Mouse (Mus musculus) CH12.LX (cell line): ENCODE results near the gene Rab6a. TPM values are rescaled to one million over a fixed set of nuclear protein-coding genes. Genes with fewer than 3 reads are reported as not detected.

Experiments used
- DNase-seq: peaks from one replicate; pipeline ENCODE4 v3.0.0-alpha.2; 2013; ENCODE audit errors: extremely low read depth
- H3K27ac ChIP-seq: 2 replicates; pipeline ENCODE4 v1.5.1; 2012; ENCODE audit warnings: low read depth, mild to moderate bottlenecking, control low read depth, moderate library complexity; ENCODE audit not compliant: insufficient read depth
- H3K27me3 ChIP-seq: replicated peaks from 2 replicates; pipeline ENCODE3; 2012; ENCODE audit warnings: inconsistent platforms
- H3K36me3 ChIP-seq, 2 experiments: replicated peaks in 1 of 2; 2 replicates each; pipeline versions ENCODE3 to v1.6.1; 2012; ENCODE audit warnings: inconsistent platforms in 1 of 2, low read length in 1 of 2, mild to moderate bottlenecking in 1 of 2, mixed read lengths in 1 of 2, moderate library complexity in 1 of 2; ENCODE audit not compliant: control insufficient read depth in 1 of 2, insufficient read depth in 1 of 2
- H3K4me1 ChIP-seq, 2 experiments: 2 replicates each; pipeline ENCODE4 v1.6.1; 2012; ENCODE audit warnings: inconsistent platforms in 1 of 2, moderate library complexity in 1 of 2; ENCODE audit not compliant: insufficient read depth in 2 of 2, control insufficient read depth in 1 of 2
- H3K4me2 ChIP-seq: 2 replicates; pipeline ENCODE4 v1.6.1; 2012; ENCODE audit warnings: low read depth, mild to moderate bottlenecking, control low read depth; ENCODE audit not compliant: poor library complexity, insufficient read depth, severe bottlenecking
- H3K4me3 ChIP-seq, 3 experiments: fragments of 150-350 bp in 1 of 3; sonication (generic) in 1 of 3; replicated peaks in 1 of 3; 2 replicates each; pipeline versions ENCODE3 to v1.5.1; 2011 to 2012; ENCODE audit warnings: low read depth in 2 of 3, low read length in 2 of 3, mild to moderate bottlenecking in 2 of 3, moderate library complexity in 2 of 3, control low read depth in 1 of 3, improper control_type of control experiment in 1 of 3, inconsistent platforms in 1 of 3, mixed read lengths in 1 of 3; ENCODE audit not compliant: poor library complexity in 1 of 3
- H3K79me2 ChIP-seq: replicated peaks from 2 replicates; pipeline ENCODE4 v1.6.1; 2012; ENCODE audit warnings: mild to moderate bottlenecking, moderate library complexity; ENCODE audit not compliant: control insufficient read depth, poor library complexity, insufficient read depth, severe bottlenecking; ENCODE audit errors: extremely low read depth
- H3K9ac ChIP-seq: 2 replicates; pipeline ENCODE4 v1.6.1; 2012; ENCODE audit warnings: low read depth, mild to moderate bottlenecking, control low read depth, moderate library complexity; ENCODE audit not compliant: insufficient read depth
- H3K9me3 ChIP-seq: replicated peaks from 2 replicates; pipeline ENCODE3; 2012; ENCODE audit warnings: low read length, inconsistent platforms, mixed read lengths
- BHLHE40 ChIP-seq: IDR thresholded peaks from 2 replicates; pipeline ENCODE4 v1.6.1; 2011; ENCODE audit warnings: mild to moderate bottlenecking, low read depth, low read length, improper control_type of control experiment
- CHD1 ChIP-seq: IDR thresholded peaks from 2 replicates; pipeline ENCODE4 v1.6.1; 2012; ENCODE audit warnings: low read depth, low read length, improper control_type of control experiment, inconsistent platforms
- E2F4 ChIP-seq: IDR thresholded peaks from 2 replicates; pipeline ENCODE4 v1.6.1; 2011; ENCODE audit warnings: low read depth, low read length, improper control_type of control experiment; ENCODE audit not compliant: insufficient replicate concordance
- ELF1 ChIP-seq: IDR thresholded peaks from 2 replicates; pipeline ENCODE4 v1.6.1; 2014; ENCODE audit warnings: low read depth, mild to moderate bottlenecking, inconsistent platforms, low read length, improper control_type of control experiment
- EP300 ChIP-seq: IDR thresholded peaks from 2 replicates; pipeline ENCODE4 v1.6.1; 2011; ENCODE audit warnings: low read length, improper control_type of control experiment
- GABPA ChIP-seq: IDR thresholded peaks from 2 replicates; pipeline ENCODE4 v1.6.1; 2012; ENCODE audit warnings: low read depth, low read length, improper control_type of control experiment, inconsistent platforms; ENCODE audit not compliant: insufficient replicate concordance
- IRF4 ChIP-seq: IDR thresholded peaks from 2 replicates; pipeline ENCODE4 v1.6.1; 2014; ENCODE audit warnings: low read depth, mild to moderate bottlenecking, inconsistent platforms, low read length, improper control_type of control experiment
- JUN ChIP-seq: IDR thresholded peaks from 2 replicates; pipeline ENCODE4 v1.6.1; 2011; ENCODE audit warnings: low read depth, mild to moderate bottlenecking, low read length, improper control_type of control experiment, moderate library complexity; ENCODE audit not compliant: insufficient read depth
- JUND ChIP-seq: conservative IDR thresholded peaks from 2 replicates; pipeline ENCODE4 v1.6.1; 2011; ENCODE audit warnings: low read depth, low read length, improper control_type of control experiment
- KAT2A ChIP-seq: IDR thresholded peaks from 2 replicates; pipeline ENCODE4 v1.6.1; 2012; ENCODE audit warnings: low read length, improper control_type of control experiment, inconsistent platforms; ENCODE audit not compliant: insufficient replicate concordance
- MAFK ChIP-seq: IDR thresholded peaks from 2 replicates; pipeline ENCODE4 v1.6.1; 2011; ENCODE audit warnings: low read length, improper control_type of control experiment; ENCODE audit not compliant: insufficient replicate concordance
- MAX ChIP-seq: IDR thresholded peaks from 2 replicates; pipeline ENCODE4 v1.6.1; 2011; ENCODE audit warnings: low read length, improper control_type of control experiment
- MAZ ChIP-seq: IDR thresholded peaks from 2 replicates; pipeline ENCODE4 v1.6.1; 2012; ENCODE audit warnings: low read depth, mild to moderate bottlenecking, inconsistent platforms, low read length, improper control_type of control experiment, moderate library complexity
- MEF2A ChIP-seq: IDR thresholded peaks from 2 replicates; pipeline ENCODE4 v1.6.1; 2014; ENCODE audit warnings: low read depth, mild to moderate bottlenecking, inconsistent platforms, low read length, improper control_type of control experiment, borderline replicate concordance
- MXI1 ChIP-seq: IDR thresholded peaks from 2 replicates; pipeline ENCODE4 v1.6.1; 2011; ENCODE audit warnings: mild to moderate bottlenecking, low read depth, low read length, improper control_type of control experiment
- NELFE ChIP-seq: IDR thresholded peaks from 2 replicates; pipeline ENCODE4 v1.6.1; 2011; ENCODE audit warnings: low read depth, low read length, improper control_type of control experiment
- NRF1 ChIP-seq: IDR thresholded peaks from 2 replicates; pipeline ENCODE4 v1.6.1; 2014; ENCODE audit warnings: low read depth, mild to moderate bottlenecking, inconsistent platforms, low read length, improper control_type of control experiment, moderate library complexity
- POLR2A ChIP-seq: IDR thresholded peaks from 2 replicates; pipeline ENCODE4 v1.6.1; 2011; ENCODE audit warnings: low read depth, mild to moderate bottlenecking, improper control_type of control experiment, low read length
- RCOR1 ChIP-seq: conservative IDR thresholded peaks from 2 replicates; pipeline ENCODE4 v1.6.1; 2012; ENCODE audit warnings: low read depth, mild to moderate bottlenecking, inconsistent platforms, low read length, improper control_type of control experiment
- SMC3 ChIP-seq: IDR thresholded peaks from 2 replicates; pipeline ENCODE4 v1.6.1; 2011; ENCODE audit warnings: low read depth, low read length, improper control_type of control experiment
- TBP ChIP-seq: conservative IDR thresholded peaks from 2 replicates; pipeline ENCODE4 v1.6.1; 2011; ENCODE audit warnings: low read depth, low read length, improper control_type of control experiment
- USF1 ChIP-seq: IDR thresholded peaks from 2 replicates; pipeline ENCODE4 v1.6.1; 2014; ENCODE audit warnings: low read depth, mild to moderate bottlenecking, inconsistent platforms, low read length, improper control_type of control experiment
- USF2 ChIP-seq: conservative IDR thresholded peaks from 2 replicates; pipeline ENCODE4 v1.6.1; 2011; ENCODE audit warnings: low read depth, low read length, improper control_type of control experiment
- ZKSCAN1 ChIP-seq: IDR thresholded peaks from 2 replicates; pipeline ENCODE4 v1.6.1; 2012; ENCODE audit warnings: low read depth, inconsistent platforms, low read length, improper control_type of control experiment, borderline replicate concordance
- ZMIZ1 ChIP-seq: IDR thresholded peaks from 2 replicates; pipeline ENCODE4 v1.6.1; 2012; ENCODE audit warnings: low read depth, mild to moderate bottlenecking, inconsistent platforms, low read length, improper control_type of control experiment
- dilution Hi-C: fragments of 300-500 bp; cut with MboI; formaldehyde crosslinking; loops from 2 replicates; pipeline ENCODE4 v1.14.3; 2020; ENCODE audit warnings: low sequenced_read_pairs; ENCODE audit not compliant: extremely low pct_unique_long_range_greater_than_20kb, extremely low pct_ligation_motif_present
- in situ Hi-C: fragments of 300-500 bp; cut with MboI; formaldehyde crosslinking; loops from 3 replicates; pipeline ENCODE4 v1.14.3; 2019; ENCODE audit warnings: low sequenced_read_pairs, low pct_ligation_motif_present, low pct_unique_long_range_greater_than_20kb, mixed read lengths
- polyA plus RNA-seq: library from polyadenylated mRNA; unstranded; fragments of >175 nt; gene quantifications from 2 replicates; pipeline ENCODE4 v1.2.1, GENCODE M21; 2012; ENCODE audit warnings: low read depth; ENCODE audit not compliant: insufficient read length
- total RNA-seq, 2 experiments: library from RNA; depleted of rRNA; stranded (reverse); fragments of 300-350 nt in 1 of 2; fragments of >200 nt in 1 of 2; gene quantifications; 2 replicates each; pipeline ENCODE4 v1.2.3; 2012 to 2014

Gene Rab6a
- total and polyA plus RNA-seq, 3 experiments: 11.1 to 30.7 (median 30.7) TPM

GRCm38 (mm10) chr7:100649095-100649494 lies 41.9 kb downstream of the Rab6a start:
- peaks cover 0 to 12% of the 10 kb centered on the region in 2 experiments; a peak in 1 of 4 replicates for H3K4me1 ChIP-seq
- H3K27ac ChIP-seq: no peak overlapping the region
- H3K36me3 ChIP-seq: peaks cover 0 to 21% of the 10 kb centered on the region in 2 experiments
- no peaks in the 10 kb centered on the region for H3K27me3 ChIP-seq
- H3K79me2 ChIP-seq: no peaks in the 10 kb centered on the region
- dilution Hi-C loops: no loop called here
- no peak overlapping the region for H3K4me3 ChIP-seq
- TF ChIP-seq CHD1: no peak
- TF ChIP-seq RCOR1: no peak
- no peak for TF ChIP-seq E2F4
- no peak for TF ChIP-seq NRF1
- no peak for TF ChIP-seq GABPA
- TF ChIP-seq ELF1: no peak
- no peak for TF ChIP-seq MAFK
- no peak for TF ChIP-seq JUND
- no peak for TF ChIP-seq KAT2A
- TF ChIP-seq MAZ: no peak
- no peak for TF ChIP-seq SMC3
- TF ChIP-seq POLR2A: no peak
- no peak for TF ChIP-seq BHLHE40
- no peak for TF ChIP-seq USF2
- TF ChIP-seq ZKSCAN1: no peak
- TF ChIP-seq EP300: no peak
- TF ChIP-seq MXI1: no peak
- no peak for TF ChIP-seq MAX
- TF ChIP-seq JUN: no peak
- DNase-seq: no peak
- in situ Hi-C loops: no loop called here
- H3K4me2 ChIP-seq: no peak overlapping the region
- H3K9ac ChIP-seq: no peak overlapping the region
- H3K9me3 ChIP-seq: no peaks in the 10 kb centered on the region

- DNase-seq: no peak
- no peak overlapping the region for H3K4me3 ChIP-seq
- peaks cover 0 to 18% of the 10 kb centered on the region in 2 experiments for H3K36me3 ChIP-seq
- dilution Hi-C loops: no loop called here
- H3K4me2 ChIP-seq: no peak overlapping the region
- no peaks in the 10 kb centered on the region for H3K27me3 ChIP-seq
- H3K4me1 ChIP-seq: peaks cover 0 to 12% of the 10 kb centered on the region in 2 experiments; a peak in 1 of 4 replicates
- no peak overlapping the region for H3K27ac ChIP-seq
- in situ Hi-C loops: loop anchor here (5.0 kb wide), 1 partner anchor 113 kb away; the partner anchor contains the start of gene Coa4
- H3K79me2 ChIP-seq: no peaks in the 10 kb centered on the region
- H3K9ac ChIP-seq: no peak overlapping the region
- no peaks in the 10 kb centered on the region for H3K9me3 ChIP-seq
- no peak for TF ChIP-seq ZKSCAN1
- no peak for TF ChIP-seq TBP
- no peak for TF ChIP-seq NRF1
- no peak for TF ChIP-seq JUN
- TF ChIP-seq ZMIZ1: no peak
- no peak for TF ChIP-seq MEF2A
- no peak for TF ChIP-seq KAT2A
- TF ChIP-seq USF1: no peak
- no peak for TF ChIP-seq IRF4
- no peak for TF ChIP-seq NELFE
Observed at GRCm38 (mm10) chr7:100649826-100650225, 42.6 kb downstream of the Rab6a start.
